Mouse (Mus musculus): ENCODE measurements around the gene Lysmd2. TPM values are rescaled to one million over a fixed set of nuclear protein-coding genes. Genes with fewer than 3 reads are reported as not detected.

Gene Lysmd2
- polyA plus RNA-seq (2012; ENCODE audit: insufficient read depth, low replicate concordance), result 11.9 and 13.2 TPM in 2 replicates

- H3K4me1 ChIP-seq, result peaks cover 16% of the 10 kb centered on the region
- TF ChIP-seq FLI1 (IDR thresholded peaks at IDR 0.05; ENCODE audit: low read length), result no peak
- no peak for TF ChIP-seq GATA1 (IDR thresholded peaks at IDR 0.05; ENCODE audit: borderline replicate concordance, low read length)
These were observed at the start of gene Lysmd2 for GRCm38 (mm10) chr9:75625556-75626307. Gene Lysmd2, plus strand, starts transcription at chr9:75625741.

GRCm38 (mm10) chr9:75579321-75579720 lies 46.2 kb upstream of the Lysmd2 start:
- H3K36me3 ChIP-seq (replicated peaks; ENCODE audit: low read length), result no peaks in the 10 kb centered on the region
- H3K4me3 ChIP-seq (replicated peaks), result no peak overlapping the region
- H3K27me3 ChIP-seq (replicated peaks), result peaks cover 12% of the 10 kb centered on the region
- peaks cover 4% of the 10 kb centered on the region; the same call in 1 of the 2 replicates for H3K4me1 ChIP-seq
- no peaks in the 10 kb centered on the region for H3K9me3 ChIP-seq
- TF ChIP-seq FLI1 (IDR thresholded peaks at IDR 0.05; ENCODE audit: low read length) (no peak), GATA1 (IDR thresholded peaks at IDR 0.05; ENCODE audit: borderline replicate concordance, low read length) (no peak)

More at GRCm38 (mm10) chr9:75625556-75626307, at the start of gene Lysmd2:
- Histone ChIP-seq H3K36me3 (replicated peaks; ENCODE audit: low read length) (no peaks in the 10 kb centered on the region), H3K27me3 (replicated peaks) (peaks cover 46% of the 10 kb centered on the region), H3K4me3 (replicated peaks) (peak within 1 kb of the TSS; percentile 92), H3K9me3 (no peaks in the 10 kb centered on the region)

GRCm38 (mm10) chr9:75581694-75582350 lies 43.7 kb upstream of the Lysmd2 start:
- Histone ChIP-seq H3K27me3 (replicated peaks) (peaks cover 20% of the 10 kb centered on the region), H3K36me3 (replicated peaks; ENCODE audit: low read length) (no peaks in the 10 kb centered on the region), H3K4me3 (replicated peaks) (no peak overlapping the region), H3K4me1 (no peaks in the 10 kb centered on the region), H3K9me3 (no peaks in the 10 kb centered on the region)
- TF ChIP-seq GATA1 (IDR thresholded peaks at IDR 0.05; ENCODE audit: borderline replicate concordance, low read length) (no peak), FLI1 (IDR thresholded peaks at IDR 0.05; ENCODE audit: low read length) (no peak)

- TF ChIP-seq GATA1 (IDR thresholded peaks at IDR 0.05; ENCODE audit: borderline replicate concordance, low read length), result no peak
- no peak for TF ChIP-seq FLI1 (IDR thresholded peaks at IDR 0.05; ENCODE audit: low read length)
- H3K4me3 ChIP-seq (replicated peaks), result no peak overlapping the region
- peaks cover 11% of the 10 kb centered on the region for H3K9me3 ChIP-seq
- H3K36me3 ChIP-seq (replicated peaks; ENCODE audit: low read length), result no peaks in the 10 kb centered on the region
- H3K27me3 ChIP-seq (replicated peaks), result peaks cover 55% of the 10 kb centered on the region
- H3K4me1 ChIP-seq, result no peaks in the 10 kb centered on the region
These were observed 35.4 kb upstream of the Lysmd2 start for GRCm38 (mm10) chr9:75589850-75590790.

- Histone ChIP-seq H3K4me1 (no peaks in the 10 kb centered on the region), H3K27me3 (replicated peaks) (peaks cover 53% of the 10 kb centered on the region), H3K4me3 (replicated peaks) (no peak overlapping the region), H3K36me3 (replicated peaks; ENCODE audit: low read length) (no peaks in the 10 kb centered on the region), H3K9me3 (peaks cover 11% of the 10 kb centered on the region)
- no peak for TF ChIP-seq FLI1 (IDR thresholded peaks at IDR 0.05; ENCODE audit: low read length)
- no peak for TF ChIP-seq GATA1 (IDR thresholded peaks at IDR 0.05; ENCODE audit: borderline replicate concordance, low read length)
These were observed 32.1 kb upstream of the Lysmd2 start for GRCm38 (mm10) chr9:75593481-75593880.

- no peak for TF ChIP-seq GATA1 (IDR thresholded peaks at IDR 0.05; ENCODE audit: borderline replicate concordance, low read length)
- TF ChIP-seq FLI1 (IDR thresholded peaks at IDR 0.05; ENCODE audit: low read length), result no peak
- Histone ChIP-seq H3K36me3 (replicated peaks; ENCODE audit: low read length) (no peaks in the 10 kb centered on the region), H3K4me3 (replicated peaks) (no peak overlapping the region), H3K27me3 (replicated peaks) (peaks cover 66% of the 10 kb centered on the region), H3K4me1 (0 out of 2 replicates have a peak, but pooled peaks cover 4% of the 10 kb centered on the region), H3K9me3 (peaks cover 4% of the 10 kb centered on the region; the same call in 1 of the 2 replicates)
These were observed 28.5 kb upstream of the Lysmd2 start for GRCm38 (mm10) chr9:75597036-75597435.

- no peaks in the 10 kb centered on the region for H3K9me3 ChIP-seq
- TF ChIP-seq FLI1 (IDR thresholded peaks at IDR 0.05; ENCODE audit: low read length) (no peak), GATA1 (IDR thresholded peaks at IDR 0.05; ENCODE audit: borderline replicate concordance, low read length) (no peak)
- no peaks in the 10 kb centered on the region for H3K36me3 ChIP-seq (replicated peaks; ENCODE audit: low read length)
- peaks cover 63% of the 10 kb centered on the region for H3K27me3 ChIP-seq (replicated peaks)
- H3K4me1 ChIP-seq, result 0 out of 2 replicates have a peak, but pooled peaks cover 4% of the 10 kb centered on the region
- H3K4me3 ChIP-seq (replicated peaks), result no peak overlapping the region
These were observed 27.9 kb upstream of the Lysmd2 start for GRCm38 (mm10) chr9:75597596-75597995.

- H3K9me3 ChIP-seq, result no peaks in the 10 kb centered on the region
- H3K4me1 ChIP-seq, result 0 out of 2 replicates have a peak, but pooled peaks cover 4% of the 10 kb centered on the region
- no peaks in the 10 kb centered on the region for H3K36me3 ChIP-seq (replicated peaks; ENCODE audit: low read length)
- no peak overlapping the region for H3K4me3 ChIP-seq (replicated peaks)
- TF ChIP-seq GATA1 (IDR thresholded peaks at IDR 0.05; ENCODE audit: borderline replicate concordance, low read length), result no peak
- TF ChIP-seq FLI1 (IDR thresholded peaks at IDR 0.05; ENCODE audit: low read length), result no peak
- H3K27me3 ChIP-seq (replicated peaks), result peaks cover 51% of the 10 kb centered on the region
These were observed 26.2 kb upstream of the Lysmd2 start for GRCm38 (mm10) chr9:75599191-75599841.
